Mouse (Mus musculus) liver, postnatal 0 days (tissue): Measurements from ENCODE around the gene Epb41l3.

ENCODE experiments used
- CTCF ChIP-seq: sonication (generic); IDR thresholded peaks from 2 replicates; pipeline ENCODE4 v1.5.1; 2016; ENCODE audit warnings: antibody characterized with exemption, low read depth
- EP300 ChIP-seq: IDR thresholded peaks from 2 replicates; pipeline ENCODE4 v1.6.1; 2016; ENCODE audit warnings: antibody characterized with exemption, low read depth, mild to moderate bottlenecking

DNA sequence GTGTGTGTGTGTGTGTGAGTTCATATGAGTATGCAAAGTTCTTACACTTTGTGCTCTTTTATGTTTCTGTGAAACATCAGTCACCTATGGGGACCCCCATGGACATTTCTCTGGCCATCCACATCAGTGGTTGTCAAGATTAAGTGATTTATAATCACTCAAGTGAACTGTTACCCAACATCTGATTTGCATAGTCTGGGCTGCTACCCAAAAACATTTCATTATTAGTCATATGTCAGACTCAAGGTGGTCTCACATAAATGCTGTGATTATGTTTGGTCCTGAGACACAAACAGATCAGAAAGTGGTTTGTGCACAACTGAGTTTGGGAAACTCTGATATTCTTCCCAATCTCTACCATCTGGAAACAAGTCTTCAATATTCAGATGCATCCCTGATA is 75.3 kb downstream of the Epb41l3 start:
- TF ChIP-seq CTCF: no peak
- no peak for TF ChIP-seq EP300
